Mouse (Mus musculus): ENCODE measurements around the gene Fam20c. TPM values are rescaled to one million over a fixed set of nuclear protein-coding genes. Genes with fewer than 3 reads are reported as not detected.
A peak's percentile ranks its signal among the peaks of the same experiment; 100 is the strongest.

Fam20c gene
- polyA plus RNA-seq, 1 experiment from 2014 or later = 6.2 TPM

GRCm38 (mm10) chr5:138757616-138758015 lies 3.3 kb downstream of the Fam20c start:
- peaks cover 44% of the 10 kb centered on the region for H3K4me1 ChIP-seq
- H3K36me3 ChIP-seq = no peaks in the 10 kb centered on the region
- no peaks in the 10 kb centered on the region for H3K9me3 ChIP-seq
- no peak overlapping the region for H3K27ac ChIP-seq
- H3K4me3 ChIP-seq = no peak overlapping the region
- peak overlapping the region; percentile 97; the same call in 1 of the 2 replicates for H3K4me2 ChIP-seq
- H3K27me3 ChIP-seq = peaks cover 44% of the 10 kb centered on the region
- 88% methylated on average over 12 of the region's 12 CpGs for WGBS
- no peak for ATAC-seq (ENCODE audit: borderline replicate concordance, extremely low read depth, low FRiP score, low TSS enrichment)
- no peak overlapping the region for H3K9ac ChIP-seq

- no peaks in the 10 kb centered on the region for H3K9me3 ChIP-seq
- H3K9ac ChIP-seq = no peak overlapping the region
- H3K4me2 ChIP-seq = no peak overlapping the region
- WGBS = 56% methylated on average over 3 of the region's 3 CpGs
- peaks cover 39% of the 10 kb centered on the region for H3K4me1 ChIP-seq
- no peak for ATAC-seq (ENCODE audit: borderline replicate concordance, extremely low read depth, low FRiP score, low TSS enrichment)
- H3K27me3 ChIP-seq = peaks cover 39% of the 10 kb centered on the region
- H3K4me3 ChIP-seq = no peak overlapping the region
- no peak overlapping the region for H3K27ac ChIP-seq
- H3K36me3 ChIP-seq = no peaks in the 10 kb centered on the region
Measured at GRCm38 (mm10) chr5:138758533-138758932, 4.2 kb downstream of the Fam20c start.

GRCm38 (mm10) chr5:138761836-138762334 lies 7.6 kb downstream of the Fam20c start:
- peaks cover 8% of the 10 kb centered on the region; the same call in 1 of the 2 replicates for H3K4me1 ChIP-seq
- no peaks in the 10 kb centered on the region for H3K36me3 ChIP-seq
- no peak overlapping the region for H3K4me3 ChIP-seq
- H3K4me2 ChIP-seq = no peak overlapping the region
- H3K27ac ChIP-seq = no peak overlapping the region
- H3K9me3 ChIP-seq = no peaks in the 10 kb centered on the region
- ATAC-seq (ENCODE audit: borderline replicate concordance, extremely low read depth, low FRiP score, low TSS enrichment) = no peak
- WGBS = 53% methylated on average over 5 of the region's 5 CpGs
- peaks cover 5% of the 10 kb centered on the region; the same call in 1 of the 2 replicates for H3K27me3 ChIP-seq
- H3K9ac ChIP-seq = no peak overlapping the region

GRCm38 (mm10) chr5:138762361-138762760 lies 8.0 kb downstream of the Fam20c start:
- H3K9ac ChIP-seq = no peak overlapping the region
- 0 out of 2 replicates have a peak, but pooled peaks cover under 1% of the 10 kb centered on the region for H3K27me3 ChIP-seq
- H3K4me2 ChIP-seq = no peak overlapping the region
- peaks cover 3% of the 10 kb centered on the region; the same call in 1 of the 2 replicates for H3K4me1 ChIP-seq
- 71% methylated on average over 4 of the region's 4 CpGs for WGBS
- no peaks in the 10 kb centered on the region for H3K36me3 ChIP-seq
- no peak overlapping the region for H3K4me3 ChIP-seq
- H3K9me3 ChIP-seq = no peaks in the 10 kb centered on the region
- no peak for ATAC-seq (ENCODE audit: borderline replicate concordance, extremely low read depth, low FRiP score, low TSS enrichment)
- H3K27ac ChIP-seq = no peak overlapping the region

GRCm38 (mm10) chr5:138764601-138765000 lies 10.3 kb downstream of the Fam20c start:
- no peaks in the 10 kb centered on the region for H3K27me3 ChIP-seq
- ATAC-seq (ENCODE audit: borderline replicate concordance, extremely low read depth, low FRiP score, low TSS enrichment) = no peak
- no peaks in the 10 kb centered on the region for H3K4me1 ChIP-seq
- no peaks in the 10 kb centered on the region for H3K36me3 ChIP-seq
- no peaks in the 10 kb centered on the region for H3K9me3 ChIP-seq
- WGBS = 77% methylated on average over 8 of the region's 8 CpGs
- no peak overlapping the region for H3K4me3 ChIP-seq
- no peak overlapping the region for H3K27ac ChIP-seq
- no peak overlapping the region for H3K4me2 ChIP-seq
- H3K9ac ChIP-seq = no peak overlapping the region

- Histone ChIP-seq H3K4me1 (no peaks in the 10 kb centered on the region), H3K36me3 (no peaks in the 10 kb centered on the region), H3K27ac (no peak overlapping the region), H3K9me3 (no peaks in the 10 kb centered on the region), H3K27me3 (no peaks in the 10 kb centered on the region), H3K4me2 (no peak overlapping the region), H3K9ac (no peak overlapping the region), H3K4me3 (no peak overlapping the region)
- no peak for ATAC-seq (ENCODE audit: borderline replicate concordance, extremely low read depth, low FRiP score, low TSS enrichment)
- WGBS = 82% methylated on average over 11 of the region's 11 CpGs
Measured at GRCm38 (mm10) chr5:138767650-138768049, 13.3 kb downstream of the Fam20c start.

- Histone ChIP-seq H3K27ac (no peak overlapping the region), H3K27me3 (no peaks in the 10 kb centered on the region), H3K4me3 (no peak overlapping the region), H3K36me3 (no peaks in the 10 kb centered on the region), H3K9me3 (no peaks in the 10 kb centered on the region), H3K4me1 (no peaks in the 10 kb centered on the region), H3K9ac (no peak overlapping the region), H3K4me2 (no peak overlapping the region)
- no peak for ATAC-seq (ENCODE audit: borderline replicate concordance, extremely low read depth, low FRiP score, low TSS enrichment)
- 61% methylated on average over 2 of the region's 2 CpGs for WGBS
Measured at GRCm38 (mm10) chr5:138768704-138769103, 14.4 kb downstream of the Fam20c start.

- peak; percentile 67; the same call in 1 of the 2 replicates for ATAC-seq (ENCODE audit: borderline replicate concordance, extremely low read depth, low FRiP score, low TSS enrichment)
- Histone ChIP-seq H3K4me3 (no peak overlapping the region), H3K36me3 (no peaks in the 10 kb centered on the region), H3K4me2 (no peak overlapping the region), H3K27me3 (no peaks in the 10 kb centered on the region), H3K9me3 (no peaks in the 10 kb centered on the region), H3K27ac (no peak overlapping the region), H3K4me1 (no peaks in the 10 kb centered on the region), H3K9ac (no peak overlapping the region)
- WGBS = 57% methylated on average over 5 of the region's 5 CpGs
Measured at GRCm38 (mm10) chr5:138769126-138769525, 14.8 kb downstream of the Fam20c start.

GRCm38 (mm10) chr5:138775096-138775495 lies 20.8 kb downstream of the Fam20c start:
- H3K9ac ChIP-seq = no peak overlapping the region
- no peaks in the 10 kb centered on the region for H3K36me3 ChIP-seq
- no peaks in the 10 kb centered on the region for H3K27me3 ChIP-seq
- H3K27ac ChIP-seq = no peak overlapping the region
- no peak for ATAC-seq (ENCODE audit: borderline replicate concordance, extremely low read depth, low FRiP score, low TSS enrichment)
- WGBS = 93% methylated on average over 5 of the region's 5 CpGs
- no peak overlapping the region for H3K4me3 ChIP-seq
- H3K4me2 ChIP-seq = no peak overlapping the region
- H3K4me1 ChIP-seq = 0 out of 2 replicates have a peak, but pooled peaks cover 4% of the 10 kb centered on the region
- no peaks in the 10 kb centered on the region for H3K9me3 ChIP-seq

GRCm38 (mm10) chr5:138776346-138776745 lies 22.0 kb downstream of the Fam20c start:
- WGBS = 53% methylated on average over 1 of the region's 1 CpGs
- peak; percentile 55; the same call in 1 of the 2 replicates for ATAC-seq (ENCODE audit: borderline replicate concordance, extremely low read depth, low FRiP score, low TSS enrichment)
- no peak overlapping the region for H3K9ac ChIP-seq
- H3K36me3 ChIP-seq = no peaks in the 10 kb centered on the region
- H3K4me1 ChIP-seq = 0 out of 2 replicates have a peak, but pooled peaks cover 4% of the 10 kb centered on the region
- no peak overlapping the region for H3K4me3 ChIP-seq
- no peaks in the 10 kb centered on the region for H3K9me3 ChIP-seq
- no peak overlapping the region for H3K27ac ChIP-seq
- no peak overlapping the region for H3K4me2 ChIP-seq
- H3K27me3 ChIP-seq = no peaks in the 10 kb centered on the region

- Histone ChIP-seq H3K36me3 (no peaks in the 10 kb centered on the region), H3K9me3 (no peaks in the 10 kb centered on the region), H3K4me1 (0 out of 2 replicates have a peak, but pooled peaks cover 4% of the 10 kb centered on the region), H3K27ac (no peak overlapping the region), H3K4me2 (no peak overlapping the region), H3K27me3 (no peaks in the 10 kb centered on the region), H3K4me3 (no peak overlapping the region), H3K9ac (no peak overlapping the region)
- no peak for ATAC-seq (ENCODE audit: borderline replicate concordance, extremely low read depth, low FRiP score, low TSS enrichment)
- WGBS = 56% methylated on average over 9 of the region's 9 CpGs
Measured at GRCm38 (mm10) chr5:138778731-138779463, 24.6 kb downstream of the Fam20c start.

- no peak overlapping the region for H3K4me3 ChIP-seq
- H3K36me3 ChIP-seq = no peaks in the 10 kb centered on the region
- H3K4me2 ChIP-seq = no peak overlapping the region
- H3K27ac ChIP-seq = no peak overlapping the region
- 56% methylated on average over 3 of the region's 3 CpGs for WGBS
- 0 out of 2 replicates have a peak, but pooled peaks cover 4% of the 10 kb centered on the region for H3K4me1 ChIP-seq
- H3K9me3 ChIP-seq = no peaks in the 10 kb centered on the region
- H3K27me3 ChIP-seq = no peaks in the 10 kb centered on the region
- no peak for ATAC-seq (ENCODE audit: borderline replicate concordance, extremely low read depth, low FRiP score, low TSS enrichment)
- no peak overlapping the region for H3K9ac ChIP-seq
Measured at GRCm38 (mm10) chr5:138779655-138780054, 25.3 kb downstream of the Fam20c start.

All from lung, embryonic 15.5 days (tissue).